Mouse (Mus musculus) liver, embryonic 16.5 days (tissue): ENCODE measurements at regions not wholly inside any gene's neighbourhood (a gene's known extent, or its start where the extent isn't known, plus 50 kb on each side); places are given as distances from the start of the nearest gene placed in this dataset. TPM values are rescaled to one million over a fixed set of nuclear protein-coding genes. Genes with fewer than 3 reads are reported as not detected.

Source experiments
- ATAC-seq: fragments of 200-750 bp; cut with Nextera tagmentation; 2 replicates; pipeline ENCODE4 v1.8.0; 2017; ENCODE audit warnings: low read depth, mild to moderate bottlenecking, moderate number of reproducible peaks, moderate library complexity
- H3K27ac ChIP-seq: fragments of 300-500 bp; sonication (generic); 2 replicates; pipeline ENCODE4 v1.5.1; 2014; ENCODE audit warnings: mild to moderate bottlenecking, low read length
- H3K27me3 ChIP-seq: fragments of 300-500 bp; sonication (generic); 2 replicates; pipeline ENCODE4 v1.6.1; 2014; ENCODE audit warnings: low read depth, low read length, mixed read lengths; ENCODE audit not compliant: control insufficient read depth, insufficient read depth
- H3K36me3 ChIP-seq: fragments of 300-500 bp; sonication (generic); 2 replicates; pipeline ENCODE4 v1.6.1; 2014; ENCODE audit warnings: mild to moderate bottlenecking; ENCODE audit not compliant: control insufficient read depth, insufficient read depth
- H3K4me1 ChIP-seq: fragments of 300-500 bp; sonication (generic); 2 replicates; pipeline ENCODE4 v1.6.1; 2014; ENCODE audit warnings: low read depth, low read length, mixed read lengths; ENCODE audit not compliant: control insufficient read depth
- H3K4me2 ChIP-seq: fragments of 300-500 bp; sonication (generic); 2 replicates; pipeline ENCODE4 v1.6.1; 2014; ENCODE audit warnings: low read depth, low read length, mixed read lengths
- H3K4me3 ChIP-seq: fragments of 300-500 bp; sonication (generic); 2 replicates; pipeline ENCODE4 v1.5.1; 2014; ENCODE audit warnings: low read depth, mild to moderate bottlenecking, low read length
- H3K9ac ChIP-seq: fragments of 300-500 bp; sonication (generic); 2 replicates; pipeline ENCODE4 v1.6.1; 2014; ENCODE audit warnings: low read depth, low read length
- H3K9me3 ChIP-seq: fragments of 300-500 bp; sonication (generic); replicated peaks from 2 replicates; pipeline ENCODE4 v1.6.1; 2016; ENCODE audit warnings: low read length; ENCODE audit not compliant: control insufficient read depth
- WGBS: fragments of 180-500 bp; shearing (Covaris S2); extraction: QIAGEN DNeasy Blood & Tissue Kit; methylation state at CpG from one replicate; pipeline ENCODE4 v1.1.7; 2014; ENCODE audit not compliant: insufficient replicate concordance; 5-methylcytosine and 5-hydroxymethylcytosine counted together
- microRNA-seq: library from miRNA; unstranded; fragments of <30 nt; microRNA quantifications from one replicate; pipeline ENCODE4, GENCODE M21; 2016

GRCm38 (mm10) chr4:137104447-137105044, 55.9 kb upstream of the Zbtb40 start:
- no peak overlapping the region for H3K4me3 ChIP-seq
- no peaks in the 10 kb centered on the region for H3K36me3 ChIP-seq
- no peak overlapping the region for H3K4me2 ChIP-seq
- no peak overlapping the region for H3K9ac ChIP-seq
- no peak for ATAC-seq
- no peak overlapping the region for H3K27ac ChIP-seq
- peaks cover 3% of the 10 kb centered on the region for H3K27me3 ChIP-seq
- H3K4me1 ChIP-seq: no peaks in the 10 kb centered on the region
- no peaks in the 10 kb centered on the region for H3K9me3 ChIP-seq
- WGBS: 65% methylated on average over 10 of the region's 10 CpGs

- no peak overlapping the region for H3K9ac ChIP-seq
- H3K4me1 ChIP-seq: no peaks in the 10 kb centered on the region
- WGBS: 68% methylated on average over 12 of the region's 12 CpGs
- H3K36me3 ChIP-seq: no peaks in the 10 kb centered on the region
- no peaks in the 10 kb centered on the region; the same call in none of the 2 replicates for H3K27me3 ChIP-seq
- no peak overlapping the region for H3K27ac ChIP-seq
- H3K4me3 ChIP-seq: no peak overlapping the region
- no peak overlapping the region for H3K4me2 ChIP-seq
- H3K9me3 ChIP-seq: no peaks in the 10 kb centered on the region
- ATAC-seq: no peak
Measured at GRCm38 (mm10) chr4:137101169-137101568, 52.6 kb upstream of the Zbtb40 start.

GRCm38 (mm10) chr4:137100756-137101155, 52.2 kb upstream of the Zbtb40 start:
- 67% methylated on average over 4 of the region's 4 CpGs for WGBS

More at GRCm38 (mm10) chr4:137100756-137101155, 52.2 kb upstream of the Zbtb40 start:
- ATAC-seq: no peak
- H3K4me2 ChIP-seq: no peak overlapping the region
- H3K9me3 ChIP-seq: no peaks in the 10 kb centered on the region
- H3K4me3 ChIP-seq: no peak overlapping the region
- H3K27ac ChIP-seq: no peak overlapping the region
- H3K36me3 ChIP-seq: no peaks in the 10 kb centered on the region
- H3K9ac ChIP-seq: no peak overlapping the region
- no peaks in the 10 kb centered on the region for H3K4me1 ChIP-seq
- H3K27me3 ChIP-seq: no peaks in the 10 kb centered on the region; the same call in none of the 2 replicates

Small RNA genes in the stretch of these regions (microRNA-seq; reads per million reads assigned to microRNA genes)
- gene Gm23263 (not detected), gene Gm25399 (not detected)
